25 mouse cellular contexts compared by ENCODE assay signal in the genomic region with DNA sequence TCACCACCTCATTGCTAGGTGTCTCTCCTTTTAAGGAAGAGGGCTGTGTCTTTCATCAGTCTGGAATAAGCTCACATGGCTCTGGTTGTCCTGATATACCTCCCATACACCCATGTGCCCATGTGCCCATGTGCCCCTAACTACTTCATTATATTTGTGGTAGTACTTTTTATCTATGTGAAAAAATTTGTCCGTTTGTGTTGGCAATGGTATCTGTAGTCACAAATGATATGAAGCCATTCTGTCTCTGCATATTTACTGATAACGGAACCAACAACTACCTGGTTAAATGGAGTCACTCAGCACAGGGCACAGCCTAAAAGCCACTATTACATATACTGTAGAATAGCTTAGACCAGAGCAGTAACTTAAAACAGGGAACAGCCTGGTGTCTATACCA. TPM values are rescaled to one million over a fixed set of nuclear protein-coding genes. Genes with fewer than 3 reads are reported as not detected.
DNase-seq lines count a peak whose midpoint lies in the region; ATAC-seq lines count a peak whose summit lies in the region.
"Had no signal": no experiment of that assay in that cellular context is flagged by ENCODE, and none has a peak within 500 bp of the region (broad histone marks: within the 10 kb centered on the region; RNA-seq: fewer than 3 reads in every experiment).

No protein-coding gene starts in this region.

- H3K4me3 ChIP-seq in intestine, embryonic 14.5 days (ENCODE audit: low read depth, low read length), result no peak overlapping the region
- no peak overlapping the region for H3K4me3 ChIP-seq in intestine, embryonic 16.5 days (ENCODE audit: low read length)
- H3K4me3 ChIP-seq in liver, embryonic 15.5 days (replicated peaks), result no peak overlapping the region
- H3K4me3 ChIP-seq: embryonic facial prominence, embryonic 15.5 days; erythroblast, embryonic 14.5 days; forebrain, embryonic 15.5 days; heart, embryonic 10.5 days; hindbrain, embryonic 13.5 days had no signal

- H3K9me3 ChIP-seq in intestine, embryonic 14.5 days (ENCODE audit: control insufficient read depth, low read length), result no peaks in the 10 kb centered on the region
- H3K9me3 ChIP-seq in intestine, embryonic 16.5 days (ENCODE audit: control insufficient read depth, low read length), result no peaks in the 10 kb centered on the region
- H3K9me3 ChIP-seq in liver, embryonic 15.5 days (replicated peaks), result no peaks in the 10 kb centered on the region
- H3K9me3 ChIP-seq: embryonic facial prominence, embryonic 15.5 days; forebrain, embryonic 15.5 days; G1E; heart, embryonic 10.5 days; hindbrain, embryonic 13.5 days had no signal

- no peak overlapping the region for H3K27ac ChIP-seq in intestine, embryonic 14.5 days (ENCODE audit: low read depth)
- H3K27ac ChIP-seq in intestine, embryonic 16.5 days (ENCODE audit: low read length), result no peak overlapping the region
- no peak overlapping the region for H3K27ac ChIP-seq in liver, embryonic 15.5 days (replicated peaks)
- H3K27ac ChIP-seq: embryonic facial prominence, embryonic 15.5 days; forebrain, embryonic 15.5 days; heart, embryonic 10.5 days; hindbrain, embryonic 13.5 days had no signal

- ATAC-seq in intestine, embryonic 14.5 days (replicated peaks; ENCODE audit: low FRiP score, low TSS enrichment, low read depth), result no peak
- no peak for ATAC-seq in intestine, embryonic 16.5 days
- ATAC-seq in common myeloid progenitor, adult 5-6 weeks (replicated peaks; ENCODE audit: low read depth, poor library complexity, severe bottlenecking), result peak; percentile 36
- peak; percentile 54; the same call in 1 of the 2 replicates for ATAC-seq in liver, embryonic 15.5 days (ENCODE audit: insufficient read depth)
- ATAC-seq in megakaryocyte-erythroid progenitor cell, adult 5-6 weeks (replicated peaks; ENCODE audit: low FRiP score, low TSS enrichment, poor library complexity, severe bottlenecking), result peak; percentile 88
- ATAC-seq: CD4-positive, CD25-positive, alpha-beta regulatory T cell, adult 4 months; forebrain, embryonic 15.5 days had no signal

- whole genome bisulfite sequencing in intestine, embryonic 14.5 days, result 91% methylated on average over 2 of the region's 2 CpGs
- WGBS in intestine, embryonic 16.5 days, result 85% methylated on average over 2 of the region's 2 CpGs
- WGBS in liver, embryonic 15.5 days (ENCODE audit: insufficient replicate concordance), result 32% methylated on average over 2 of the region's 2 CpGs

- no peaks in the 10 kb centered on the region for H3K27me3 ChIP-seq in intestine, embryonic 14.5 days (replicated peaks; ENCODE audit: control insufficient read depth, insufficient read depth, low read length)
- H3K27me3 ChIP-seq in intestine, embryonic 16.5 days (replicated peaks; ENCODE audit: control insufficient read depth, insufficient read depth, low read length), result no peaks in the 10 kb centered on the region
- H3K27me3 ChIP-seq in liver, embryonic 15.5 days, result no peaks in the 10 kb centered on the region
- H3K27me3 ChIP-seq: embryonic facial prominence, embryonic 15.5 days; forebrain, embryonic 15.5 days; hindbrain, embryonic 13.5 days had no signal

- peak; percentile 28 for DNase-seq in intestine, embryonic 14.5 days (ENCODE audit: low spot score)
- DNase-seq in embryo, embryonic 10.5 days (ENCODE audit: low spot score), result no peak
- DNase-seq in kidney, adult 11 months, result no peak
- DNase-seq in ovary, adult 18-20 months (ENCODE audit: low spot score), result no peak
- DNase-seq: adrenal gland, postnatal 14 days; B cell, adult 2 months; cerebellum, adult 18-20 months; cerebellum, adult 9-11 months; cerebellum, postnatal 36 days; embryo, embryonic 11 days; gastrocnemius, postnatal 10 days; heart, adult 18-20 months; heart, postnatal 10 days; heart, postnatal 4 days had no signal

- no peaks in the 10 kb centered on the region for H3K4me1 ChIP-seq in intestine, embryonic 14.5 days (replicated peaks; ENCODE audit: control insufficient read depth, insufficient read depth, low read length)
- H3K4me1 ChIP-seq in intestine, embryonic 16.5 days (ENCODE audit: control insufficient read depth, insufficient read depth, low read length), result no peaks in the 10 kb centered on the region
- no peaks in the 10 kb centered on the region for H3K4me1 ChIP-seq in liver, embryonic 15.5 days (replicated peaks)
- H3K4me1 ChIP-seq: embryonic facial prominence, embryonic 15.5 days; forebrain, embryonic 15.5 days; heart, embryonic 10.5 days; hindbrain, embryonic 13.5 days had no signal

- no peak overlapping the region for H3K4me2 ChIP-seq in intestine, embryonic 14.5 days (ENCODE audit: low read length)
- H3K4me2 ChIP-seq in intestine, embryonic 16.5 days (ENCODE audit: low read depth, low read length), result no peak overlapping the region
- no peak overlapping the region for H3K4me2 ChIP-seq in liver, embryonic 15.5 days
- H3K4me2 ChIP-seq: embryonic facial prominence, embryonic 15.5 days; forebrain, embryonic 15.5 days; hindbrain, embryonic 13.5 days had no signal

- no peaks in the 10 kb centered on the region for H3K36me3 ChIP-seq in intestine, embryonic 14.5 days (ENCODE audit: control insufficient read depth, insufficient read depth, low read length)
- no peaks in the 10 kb centered on the region for H3K36me3 ChIP-seq in intestine, embryonic 16.5 days (ENCODE audit: control insufficient read depth, insufficient read depth, low read length)
- H3K36me3 ChIP-seq in liver, embryonic 15.5 days (replicated peaks), result no peaks in the 10 kb centered on the region
- H3K36me3 ChIP-seq: embryonic facial prominence, embryonic 15.5 days; forebrain, embryonic 15.5 days; G1E; heart, embryonic 10.5 days; hindbrain, embryonic 13.5 days had no signal

- no peak overlapping the region for H3K9ac ChIP-seq in intestine, embryonic 14.5 days (ENCODE audit: low read length)
- H3K9ac ChIP-seq in intestine, embryonic 16.5 days (ENCODE audit: low read depth, low read length), result no peak overlapping the region
- no peak overlapping the region for H3K9ac ChIP-seq in liver, embryonic 15.5 days
- H3K9ac ChIP-seq: embryonic facial prominence, embryonic 15.5 days; forebrain, embryonic 15.5 days; hindbrain, embryonic 13.5 days had no signal

RNA-seq across cellular contexts. Expression of gene Atp11b, which starts 54.6 kb away (rescaled TPM):
- polyA plus RNA-seq in intestine, embryonic 14.5 days (2014; fragmentation: Nextera tagmentation; extraction: Ambion mirVana), result 45.2 and 48.2 TPM in 2 replicates
- 34.6 and 45.9 TPM in 2 replicates for polyA plus RNA-seq in intestine, embryonic 16.5 days (2015; fragmentation: Nextera tagmentation; extraction: Ambion mirVana)
- 122 and 158 TPM in 2 replicates for total RNA-seq in common myeloid progenitor, adult 5-6 weeks (2017)
- 14.7 and 16.0 TPM in 2 replicates for polyA plus RNA-seq in liver, embryonic 15.5 days (2015; fragmentation: Nextera tagmentation; extraction: Ambion mirVana)
- total RNA-seq in megakaryocyte-erythroid progenitor cell, adult 5-6 weeks (2014; fragmentation: Nextera tagmentation), result 90.4 and 98.9 TPM in 2 replicates
- total RNA-seq in megakaryocyte-erythroid progenitor cell, adult 5-6 weeks (2017), result 111 and 131 TPM in 2 replicates

Comparison
In these comparisons a context has a peak if more than half of its experiments do, and no peak if none do; other contexts are left out.
1. ATAC-seq: peak in common myeloid progenitor, adult 5-6 weeks (single experiment), liver, embryonic 15.5 days (single experiment) and megakaryocyte-erythroid progenitor cell, adult 5-6 weeks (single experiment); none in intestine, embryonic 14.5 days (single experiment) and intestine, embryonic 16.5 days (single experiment).